Mouse (Mus musculus): Measurements from ENCODE around the gene Mta3.

DNA sequence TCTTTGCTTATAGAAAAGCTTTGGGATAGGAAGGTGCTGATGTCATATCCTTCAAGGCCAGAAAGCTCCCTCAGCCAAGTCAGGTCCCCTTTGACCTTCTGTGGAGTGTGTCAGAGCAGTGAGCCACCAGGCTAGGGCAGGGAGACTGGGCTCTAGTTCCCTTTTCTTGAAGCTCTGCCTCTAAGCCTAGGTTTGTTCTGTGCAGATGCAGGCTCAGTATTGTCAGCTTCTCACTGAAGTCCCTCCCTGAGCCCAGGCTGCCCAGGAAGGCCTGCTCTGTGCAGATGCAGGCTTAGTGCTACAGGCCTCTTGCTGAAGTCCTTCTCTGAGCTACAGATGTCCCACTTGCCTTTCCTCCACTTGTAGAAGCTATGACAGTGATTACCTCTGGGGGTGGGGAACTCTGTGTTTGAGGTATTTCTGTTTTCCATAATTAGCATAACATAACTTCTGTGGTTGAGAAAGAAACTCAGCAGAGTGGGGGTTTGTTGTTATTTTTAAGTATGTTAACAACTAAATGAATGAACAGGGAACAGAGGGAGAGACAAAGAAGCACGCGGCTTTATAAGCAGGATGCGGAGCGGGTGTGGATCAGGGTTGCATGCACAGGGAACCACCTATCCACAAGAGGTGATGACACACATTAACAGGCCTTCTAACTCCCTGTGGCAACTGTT is 124.8 kb downstream of the Mta3 start:
- TF ChIP-seq CTCF (IDR thresholded peaks at IDR 0.05; ENCODE audit: extremely low read depth, insufficient read depth, low read length) (no peak), POLR2A (IDR thresholded peaks at IDR 0.05; ENCODE audit: extremely low read depth, insufficient read depth, low read length) (no peak)
